Mouse (Mus musculus) midbrain, embryonic 11.5 days (tissue): Measurements from ENCODE around the gene Ccdc73. TPM values are rescaled to one million over a fixed set of nuclear protein-coding genes. Genes with fewer than 3 reads are reported as not detected.
"Not testable (repeated sequence)": the region's sequence is repeated elsewhere in the genome, so short reads cannot be mapped to it uniquely, and the experiment has no call there.

Source experiments
- ATAC-seq: fragments of 200-750 bp; cut with Nextera tagmentation; 2 replicates; pipeline ENCODE4 v1.8.0; 2017; ENCODE audit warnings: moderate TSS enrichment, moderate library complexity; ENCODE audit not compliant: low FRiP score
- DNase-seq: peaks from one replicate; pipeline ENCODE4 v3.0.0; 2015; ENCODE audit warnings: low spot score; ENCODE audit errors: missing footprints
- H3K27ac ChIP-seq: fragments of 300-500 bp; sonication (generic); 2 replicates; pipeline ENCODE4 v1.5.1; 2014; ENCODE audit warnings: low read depth, low read length
- H3K27me3 ChIP-seq: fragments of 300-500 bp; sonication (generic); 2 replicates; pipeline ENCODE4 v1.6.1; 2014; ENCODE audit warnings: mild to moderate bottlenecking, low read length, moderate library complexity, mixed read lengths; ENCODE audit not compliant: control insufficient read depth, insufficient read depth
- H3K36me3 ChIP-seq: fragments of 300-500 bp; sonication (generic); 2 replicates; pipeline ENCODE4 v1.6.1; 2014; ENCODE audit warnings: mild to moderate bottlenecking, low read length, moderate library complexity, mixed read lengths; ENCODE audit not compliant: control insufficient read depth, insufficient read depth
- H3K4me1 ChIP-seq: fragments of 300-500 bp; sonication (generic); 2 replicates; pipeline ENCODE4 v1.6.1; 2014; ENCODE audit warnings: low read length; ENCODE audit not compliant: control insufficient read depth, insufficient read depth
- H3K4me2 ChIP-seq: fragments of 300-500 bp; sonication (generic); 2 replicates; pipeline ENCODE4 v1.6.1; 2014; ENCODE audit warnings: mild to moderate bottlenecking, moderate library complexity
- H3K4me3 ChIP-seq: fragments of 300-500 bp; sonication (generic); 2 replicates; pipeline ENCODE4 v1.5.1; 2014; ENCODE audit warnings: low read depth, low read length
- H3K9ac ChIP-seq: fragments of 300-500 bp; sonication (generic); 2 replicates; pipeline ENCODE4 v1.6.1; 2014; ENCODE audit warnings: low read length
- H3K9me3 ChIP-seq: fragments of 300-500 bp; sonication (generic); 2 replicates; pipeline ENCODE4 v1.6.1; 2016; ENCODE audit warnings: low read length; ENCODE audit not compliant: control insufficient read depth
- WGBS: fragments of 180-500 bp; shearing (Covaris S2); extraction: QIAGEN DNeasy Blood & Tissue Kit; methylation state at CpG from one replicate; pipeline ENCODE4 v1.1.7; 2014; 5-methylcytosine and 5-hydroxymethylcytosine counted together
- polyA plus RNA-seq: library from polyadenylated mRNA; unstranded; fragments of >200 nt; fragmentation: Nextera tagmentation; extraction: Ambion mirVana; gene quantifications from 2 replicates; pipeline ENCODE4 v1.2.1, GENCODE M21; 2014

Ccdc73 gene
- polyA plus RNA-seq, 1 experiment from 2014 or later: 6.2 TPM

- peak within 1 kb of the TSS; percentile 88 for H3K9ac ChIP-seq
- peak within 1 kb of the TSS; percentile 60 for H3K4me2 ChIP-seq
- H3K36me3 ChIP-seq: peaks cover 10% of the 10 kb centered on the region
- ATAC-seq (peak; percentile 100), DNase-seq (peak; percentile 99)
- under 1% methylated on average over 25 of the region's 25 CpGs for WGBS
- H3K4me1 ChIP-seq: peaks cover 4% of the 10 kb centered on the region; the same call in 1 of the 2 replicates
- no peaks in the 10 kb centered on the region for H3K27me3 ChIP-seq
- peak within 1 kb of the TSS; percentile 78 for H3K4me3 ChIP-seq
- peak within 1 kb of the TSS; percentile 22; the same call in 1 of the 2 replicates for H3K27ac ChIP-seq
- no peaks in the 10 kb centered on the region for H3K9me3 ChIP-seq
These were observed 149.3 kb downstream of the Ccdc73 start, which contains the start of gene Eif3m for GRCm38 (mm10) chr2:105016967-105017287. Eif3m (minus strand) TSS chr2:105017080.

GRCm38 (mm10) chr2:105017802-105018201, 150.2 kb downstream of the Ccdc73 start:
- DNase-seq: no peak
- H3K9ac ChIP-seq: no peak overlapping the region
- no peak overlapping the region for H3K27ac ChIP-seq
- H3K4me2 ChIP-seq: no peak overlapping the region; the same call in 1 of the 2 replicates
- H3K9me3 ChIP-seq: no peaks in the 10 kb centered on the region
- H3K4me1 ChIP-seq: peaks cover 4% of the 10 kb centered on the region; the same call in 1 of the 2 replicates
- no peak overlapping the region for H3K4me3 ChIP-seq
- no peaks in the 10 kb centered on the region for H3K27me3 ChIP-seq
- WGBS: 84% methylated on average over 3 of the region's 3 CpGs
- H3K36me3 ChIP-seq: peaks cover 5% of the 10 kb centered on the region
- no peak for ATAC-seq

GRCm38 (mm10) chr2:105019457-105019856, 151.9 kb downstream of the Ccdc73 start:
- Histone ChIP-seq H3K36me3 (no peaks in the 10 kb centered on the region), H3K9me3 (no peaks in the 10 kb centered on the region), H3K27me3 (no peaks in the 10 kb centered on the region), H3K4me1 (peaks cover 4% of the 10 kb centered on the region; the same call in 1 of the 2 replicates), H3K9ac (no peak overlapping the region), H3K27ac (no peak overlapping the region), H3K4me2 (no peak overlapping the region), H3K4me3 (no peak overlapping the region)
- WGBS: 88% methylated on average over 1 of the region's 1 CpGs
- ATAC-seq (no peak), DNase-seq (no peak)

- ATAC-seq: no peak
- Histone ChIP-seq H3K36me3 (no peaks in the 10 kb centered on the region), H3K9me3 (no peaks in the 10 kb centered on the region), H3K4me2 (no peak overlapping the region), H3K4me1 (peaks cover 4% of the 10 kb centered on the region; the same call in 1 of the 2 replicates), H3K27ac (no peak overlapping the region), H3K27me3 (no peaks in the 10 kb centered on the region), H3K4me3 (no peak overlapping the region), H3K9ac (no peak overlapping the region)
- WGBS: 76% methylated on average over 12 of the region's 12 CpGs
- no peak for DNase-seq
These were observed 153.7 kb downstream of the Ccdc73 start for GRCm38 (mm10) chr2:105021256-105021655.

GRCm38 (mm10) chr2:105021836-105022235, 154.2 kb downstream of the Ccdc73 start:
- no peak overlapping the region for H3K27ac ChIP-seq
- no peak overlapping the region for H3K4me2 ChIP-seq
- no peak for ATAC-seq
- 89% methylated on average over 2 of the region's 2 CpGs for WGBS
- H3K4me1 ChIP-seq: peaks cover 4% of the 10 kb centered on the region; the same call in 1 of the 2 replicates
- H3K9me3 ChIP-seq: no peaks in the 10 kb centered on the region
- no peak overlapping the region for H3K4me3 ChIP-seq
- no peak overlapping the region for H3K9ac ChIP-seq
- DNase-seq: no peak
- no peaks in the 10 kb centered on the region for H3K27me3 ChIP-seq
- H3K36me3 ChIP-seq: no peaks in the 10 kb centered on the region

GRCm38 (mm10) chr2:105023031-105023615, 155.5 kb downstream of the Ccdc73 start:
- H3K4me3 ChIP-seq: no peak overlapping the region
- WGBS: 87% methylated on average over 6 of the region's 6 CpGs
- no peak overlapping the region for H3K9ac ChIP-seq
- no peaks in the 10 kb centered on the region for H3K9me3 ChIP-seq
- H3K27ac ChIP-seq: no peak overlapping the region
- DNase-seq: no peak
- no peaks in the 10 kb centered on the region for H3K36me3 ChIP-seq
- no peaks in the 10 kb centered on the region for H3K4me1 ChIP-seq
- no peak for ATAC-seq
- H3K4me2 ChIP-seq: no peak overlapping the region
- no peaks in the 10 kb centered on the region for H3K27me3 ChIP-seq

- H3K4me3 ChIP-seq: no peak overlapping the region
- H3K9ac ChIP-seq: no peak overlapping the region
- WGBS: 79% methylated on average over 4 of the region's 4 CpGs
- H3K4me1 ChIP-seq: no peaks in the 10 kb centered on the region
- no peaks in the 10 kb centered on the region for H3K27me3 ChIP-seq
- H3K27ac ChIP-seq: no peak overlapping the region
- DNase-seq (no peak), ATAC-seq (no peak)
- no peaks in the 10 kb centered on the region for H3K9me3 ChIP-seq
- no peaks in the 10 kb centered on the region for H3K36me3 ChIP-seq
- no peak overlapping the region for H3K4me2 ChIP-seq
These were observed 156.2 kb downstream of the Ccdc73 start for GRCm38 (mm10) chr2:105023815-105024214.

- H3K9ac ChIP-seq, H3K4me3 ChIP-seq, H3K4me2 ChIP-seq, H3K36me3 ChIP-seq, H3K27ac ChIP-seq, DNase-seq, ATAC-seq, H3K9me3 ChIP-seq, H3K27me3 ChIP-seq, H3K4me1 ChIP-seq: not testable (repeated sequence)
- 82% methylated on average over 10 of the region's 12 CpGs for WGBS
These were observed 158.0 kb downstream of the Ccdc73 start for GRCm38 (mm10) chr2:105025610-105026009.

- Histone ChIP-seq H3K9me3 (no peaks in the 10 kb centered on the region), H3K4me2 (no peak overlapping the region), H3K9ac (no peak overlapping the region), H3K4me3 (no peak overlapping the region), H3K4me1 (no peaks in the 10 kb centered on the region), H3K27ac (no peak overlapping the region), H3K36me3 (no peaks in the 10 kb centered on the region), H3K27me3 (no peaks in the 10 kb centered on the region)
- WGBS: 86% methylated on average over 22 of the region's 22 CpGs
- DNase-seq (no peak), ATAC-seq (no peak)
These were observed 159.5 kb downstream of the Ccdc73 start for GRCm38 (mm10) chr2:105026950-105027695.
